Mouse (Mus musculus) testis, adult 2 months (tissue): ENCODE data around the gene Pmf1.
"Not testable (repeated sequence)": the region's sequence is repeated elsewhere in the genome, so short reads cannot be mapped to it uniquely, and the experiment has no call there.

Source experiments
- CTCF ChIP-seq: fragments of 200-500 bp; IDR thresholded peaks from 2 replicates; pipeline ENCODE4 v1.5.1; 2012; ENCODE audit warnings: low read depth, mild to moderate bottlenecking, inconsistent platforms, low read length, moderate library complexity; ENCODE audit not compliant: control insufficient read depth, insufficient read depth, insufficient replicate concordance
- POLR2A ChIP-seq: fragments of 200-500 bp; IDR thresholded peaks from 2 replicates; pipeline ENCODE4 v1.6.1; 2012; ENCODE audit warnings: low read depth, mild to moderate bottlenecking, inconsistent platforms, low read length, moderate library complexity; ENCODE audit not compliant: control insufficient read depth

GRCm38 (mm10) chr3:88382383-88382782, 27.7 kb downstream of the Pmf1 start:
- not testable (repeated sequence) for TF ChIP-seq CTCF, POLR2A
